Mouse (Mus musculus): Measurements from ENCODE around the gene Baiap3. TPM values are rescaled to one million over a fixed set of nuclear protein-coding genes. Genes with fewer than 3 reads are reported as not detected.
A peak's percentile ranks its signal among the peaks of the same experiment; 100 is the strongest.
"Not testable (repeated sequence)": the region's sequence is repeated elsewhere in the genome, so short reads cannot be mapped to it uniquely, and the experiment has no call there.

Gene Baiap3
- polyA plus RNA-seq, 1 experiment from 2014 or later = 1.9 TPM

GRCm38 (mm10) chr17:25243131-25243780 lies 12.9 kb downstream of the Baiap3 start:
- H3K27ac ChIP-seq = no peak overlapping the region
- H3K36me3 ChIP-seq = peaks cover 39% of the 10 kb centered on the region
- H3K9me3 ChIP-seq = no peaks in the 10 kb centered on the region
- 83% methylated on average over 11 of the region's 11 CpGs for WGBS
- ATAC-seq (ENCODE audit: insufficient number of reproducible peaks, insufficient read depth, low FRiP score, low TSS enrichment) = no peak
- no peak overlapping the region for H3K4me2 ChIP-seq (replicated peaks)
- no peak overlapping the region for H3K4me3 ChIP-seq
- H3K27me3 ChIP-seq = no peaks in the 10 kb centered on the region
- peaks cover 17% of the 10 kb centered on the region for H3K4me1 ChIP-seq
- H3K9ac ChIP-seq = no peak overlapping the region

- Histone ChIP-seq H3K4me1 (peaks cover 17% of the 10 kb centered on the region), H3K36me3 (peaks cover 50% of the 10 kb centered on the region), H3K4me3 (peak within 1 kb of the TSS; percentile 98), H3K4me2 (replicated peaks) (peak within 1 kb of the TSS; percentile 92), H3K27ac (peak within 1 kb of the TSS; percentile 89), H3K27me3 (no peaks in the 10 kb centered on the region), H3K9ac (peak within 1 kb of the TSS; percentile 97), H3K9me3 (no peaks in the 10 kb centered on the region)
- WGBS = under 1% methylated on average over 80 of the region's 80 CpGs
- ATAC-seq (ENCODE audit: insufficient number of reproducible peaks, insufficient read depth, low FRiP score, low TSS enrichment) = peak; percentile 77
Observed at GRCm38 (mm10) chr17:25239695-25240636, 16.2 kb downstream of the Baiap3 start, which contains the start of the genes Gnptg and Tsr3. Gene Gnptg (minus strand): TSS chr17:25240124. Gene Tsr3 (plus strand): TSS chr17:25240170.

GRCm38 (mm10) chr17:25235635-25236034 lies 20.5 kb downstream of the Baiap3 start:
- WGBS = 85% methylated on average over 9 of the region's 9 CpGs
- no peak overlapping the region for H3K27ac ChIP-seq
- ATAC-seq (ENCODE audit: insufficient number of reproducible peaks, insufficient read depth, low FRiP score, low TSS enrichment) = no peak

GRCm38 (mm10) chr17:25231621-25232020 lies 24.5 kb downstream of the Baiap3 start:
- H3K36me3 ChIP-seq = peaks cover 64% of the 10 kb centered on the region
- H3K4me3 ChIP-seq; H3K4me2 ChIP-seq (replicated peaks); H3K9ac ChIP-seq; H3K9me3 ChIP-seq; H3K4me1 ChIP-seq; H3K27ac ChIP-seq; ATAC-seq (ENCODE audit: insufficient number of reproducible peaks, insufficient read depth, low FRiP score, low TSS enrichment); H3K27me3 ChIP-seq: not testable (repeated sequence)
- WGBS = 95% methylated on average over 8 of the region's 11 CpGs

More at GRCm38 (mm10) chr17:25235635-25236034, 20.5 kb downstream of the Baiap3 start:
- H3K4me1 ChIP-seq = peaks cover 7% of the 10 kb centered on the region
- H3K4me2 ChIP-seq (replicated peaks) = no peak overlapping the region
- peaks cover 34% of the 10 kb centered on the region for H3K36me3 ChIP-seq
- no peaks in the 10 kb centered on the region for H3K9me3 ChIP-seq
- no peaks in the 10 kb centered on the region for H3K27me3 ChIP-seq
- no peak overlapping the region for H3K9ac ChIP-seq
- H3K4me3 ChIP-seq = no peak overlapping the region

- Histone ChIP-seq H3K27ac (no peak overlapping the region), H3K4me1 (no peaks in the 10 kb centered on the region), H3K36me3 (peaks cover 66% of the 10 kb centered on the region), H3K4me2 (replicated peaks) (no peak overlapping the region), H3K27me3 (no peaks in the 10 kb centered on the region), H3K4me3 (no peak overlapping the region), H3K9ac (no peak overlapping the region), H3K9me3 (no peaks in the 10 kb centered on the region)
- ATAC-seq (ENCODE audit: insufficient number of reproducible peaks, insufficient read depth, low FRiP score, low TSS enrichment) = no peak
- 92% methylated on average over 3 of the region's 3 CpGs for WGBS
Observed at GRCm38 (mm10) chr17:25230700-25231099, 25.5 kb downstream of the Baiap3 start.

- 76% methylated on average over 17 of the region's 17 CpGs for whole genome bisulfite sequencing
- H3K36me3 ChIP-seq = peaks cover 61% of the 10 kb centered on the region
Observed at GRCm38 (mm10) chr17:25230014-25230655, 26.0 kb downstream of the Baiap3 start.

GRCm38 (mm10) chr17:25227991-25228390 lies 28.2 kb downstream of the Baiap3 start:
- Histone ChIP-seq H3K36me3 (peaks cover 52% of the 10 kb centered on the region), H3K4me3 (no peak overlapping the region), H3K4me2 (replicated peaks) (no peak overlapping the region), H3K27me3 (no peaks in the 10 kb centered on the region), H3K9ac (no peak overlapping the region), H3K27ac (no peak overlapping the region), H3K9me3 (no peaks in the 10 kb centered on the region), H3K4me1 (no peaks in the 10 kb centered on the region)
- WGBS = 86% methylated on average over 5 of the region's 5 CpGs
- no peak for ATAC-seq (ENCODE audit: insufficient number of reproducible peaks, insufficient read depth, low FRiP score, low TSS enrichment)

More at GRCm38 (mm10) chr17:25230014-25230655, 26.0 kb downstream of the Baiap3 start:
- not testable (repeated sequence) for H3K9ac ChIP-seq; H3K9me3 ChIP-seq; H3K4me2 ChIP-seq (replicated peaks); H3K4me3 ChIP-seq; H3K27me3 ChIP-seq; H3K4me1 ChIP-seq; ATAC-seq (ENCODE audit: insufficient number of reproducible peaks, insufficient read depth, low FRiP score, low TSS enrichment); H3K27ac ChIP-seq

- no peaks in the 10 kb centered on the region for H3K27me3 ChIP-seq
- no peak overlapping the region for H3K4me2 ChIP-seq (replicated peaks)
- H3K4me1 ChIP-seq = peaks cover 12% of the 10 kb centered on the region
- no peak overlapping the region for H3K4me3 ChIP-seq
- ATAC-seq (ENCODE audit: insufficient number of reproducible peaks, insufficient read depth, low FRiP score, low TSS enrichment) = no peak
- no peak overlapping the region for H3K9ac ChIP-seq
- H3K36me3 ChIP-seq = peaks cover 46% of the 10 kb centered on the region
- 86% methylated on average over 4 of the region's 4 CpGs for WGBS
- no peaks in the 10 kb centered on the region for H3K9me3 ChIP-seq
- no peak overlapping the region for H3K27ac ChIP-seq
Observed at GRCm38 (mm10) chr17:25225659-25226058, 30.5 kb downstream of the Baiap3 start.

- Histone ChIP-seq H3K9me3 (no peaks in the 10 kb centered on the region), H3K4me1 (peaks cover 12% of the 10 kb centered on the region), H3K4me2 (replicated peaks) (no peak overlapping the region), H3K4me3 (no peak overlapping the region), H3K27ac (no peak overlapping the region), H3K36me3 (peaks cover 44% of the 10 kb centered on the region), H3K27me3 (no peaks in the 10 kb centered on the region), H3K9ac (no peak overlapping the region)
- ATAC-seq (ENCODE audit: insufficient number of reproducible peaks, insufficient read depth, low FRiP score, low TSS enrichment) = no peak
- 89% methylated on average over 7 of the region's 7 CpGs for WGBS
Observed at GRCm38 (mm10) chr17:25224586-25225222, 31.5 kb downstream of the Baiap3 start.

GRCm38 (mm10) chr17:25222951-25223601 lies 33.1 kb downstream of the Baiap3 start:
- H3K9me3 ChIP-seq = no peaks in the 10 kb centered on the region
- peaks cover 12% of the 10 kb centered on the region for H3K4me1 ChIP-seq
- peak overlapping the region; percentile 79 for H3K4me2 ChIP-seq (replicated peaks)
- 41% methylated on average over 6 of the region's 6 CpGs for WGBS
- peak overlapping the region; percentile 19; the same call in 1 of the 2 replicates for H3K27ac ChIP-seq
- H3K36me3 ChIP-seq = peaks cover 47% of the 10 kb centered on the region
- ATAC-seq (ENCODE audit: insufficient number of reproducible peaks, insufficient read depth, low FRiP score, low TSS enrichment) = no peak
- H3K9ac ChIP-seq = no peak overlapping the region
- H3K27me3 ChIP-seq = no peaks in the 10 kb centered on the region
- H3K4me3 ChIP-seq = peak overlapping the region; percentile 39

Measured in embryonic facial prominence, embryonic 12.5 days (tissue).